9 mouse cellular contexts compared by ENCODE assay signal in genomic region chr13:3891479-3892087, GRCm38 (mm10). TPM values are rescaled to one million over a fixed set of nuclear protein-coding genes. Genes with fewer than 3 reads are reported as not detected.
DNase-seq lines count a peak whose midpoint lies in the region; ATAC-seq and TF ChIP-seq lines count a peak whose summit lies in the region.
"Had no signal": no experiment of that assay in that cellular context is flagged by ENCODE, and none has a peak within 500 bp of the region (broad histone marks: within the 10 kb centered on the region; RNA-seq: fewer than 3 reads in every experiment).

No protein-coding gene starts in this region.

- TF ChIP-seq CTCF in liver, adult 2 months (IDR thresholded peaks at IDR 0.05; ENCODE audit: low read depth, low read length), result no peak

- no peaks in the 10 kb centered on the region for H3K9me3 ChIP-seq in heart, embryonic 12.5 days (replicated peaks)
- H3K9me3 ChIP-seq in hindbrain, embryonic 16.5 days (ENCODE audit: control insufficient read depth, low read length), result no peaks in the 10 kb centered on the region

- 38% methylated on average over 8 of the region's 8 CpGs for WGBS in heart, embryonic 12.5 days
- WGBS in hindbrain, embryonic 16.5 days, result 57% methylated on average over 8 of the region's 8 CpGs
- WGBS in liver, adult 2 months, result 25% methylated on average over 8 of the region's 8 CpGs

- H3K4me2 ChIP-seq in heart, embryonic 12.5 days, result peak overlapping the region; percentile 67
- peak overlapping the region; percentile 10; the same call in 1 of the 2 replicates for H3K4me2 ChIP-seq in hindbrain, embryonic 16.5 days (ENCODE audit: low read length)

- peak overlapping the region; percentile 76 for H3K4me3 ChIP-seq in heart, embryonic 12.5 days
- H3K4me3 ChIP-seq in brown adipose tissue, adult 24 weeks (ENCODE audit: insufficient read depth, low read depth, low read length), result peak overlapping the region; percentile 37
- no peak overlapping the region for H3K4me3 ChIP-seq in hindbrain, embryonic 16.5 days (ENCODE audit: low read length)
- H3K4me3 ChIP-seq in liver, adult 2 months (ENCODE audit: insufficient read depth, low read depth, low read length), result peak overlapping the region; percentile 78

- intact Hi-C loops in gastrocnemius, postnatal 36 days (cut with DNase I), result no loop called here

- peaks cover 11% of the 10 kb centered on the region for H3K4me1 ChIP-seq in heart, embryonic 12.5 days (replicated peaks)
- H3K4me1 ChIP-seq in brown adipose tissue, adult 24 weeks (ENCODE audit: control insufficient read depth, insufficient read depth, insufficient read length, low read length), result peaks cover 7% of the 10 kb centered on the region; the same call in 1 of the 2 replicates
- H3K4me1 ChIP-seq in hindbrain, embryonic 16.5 days (ENCODE audit: control insufficient read depth, insufficient read depth, low read depth, low read length), result peaks cover 3% of the 10 kb centered on the region
- H3K4me1 ChIP-seq in liver, adult 2 months (ENCODE audit: control insufficient read depth, insufficient read depth, low read length), result peaks cover 14% of the 10 kb centered on the region

- H3K27me3 ChIP-seq in heart, embryonic 12.5 days (replicated peaks), result no peaks in the 10 kb centered on the region
- H3K27me3 ChIP-seq in hindbrain, embryonic 16.5 days (replicated peaks; ENCODE audit: control insufficient read depth, insufficient read depth, low read length), result peaks cover 4% of the 10 kb centered on the region; the same call in 1 of the 2 replicates
- no peaks in the 10 kb centered on the region for H3K27me3 ChIP-seq in liver, adult 2 months (ENCODE audit: control insufficient read depth, insufficient read depth, low read length)

- H3K79me2 ChIP-seq in liver, adult 2 months (ENCODE audit: control insufficient read depth, insufficient read depth, low read length), result peaks cover 7% of the 10 kb centered on the region

- H3K36me3 ChIP-seq in heart, embryonic 12.5 days, result peaks cover 22% of the 10 kb centered on the region
- H3K36me3 ChIP-seq in hindbrain, embryonic 16.5 days (ENCODE audit: control insufficient read depth, insufficient read depth, low read length), result peaks cover 6% of the 10 kb centered on the region; the same call in 1 of the 2 replicates
- H3K36me3 ChIP-seq in liver, adult 2 months (ENCODE audit: control insufficient read depth, insufficient read depth, low read length), result peaks cover 25% of the 10 kb centered on the region

- no peak overlapping the region for H3K27ac ChIP-seq in heart, embryonic 12.5 days (ENCODE audit: poor library complexity, severe bottlenecking)
- no peak overlapping the region for H3K27ac ChIP-seq in brown adipose tissue, adult 24 weeks (replicated peaks; ENCODE audit: low read depth, low read length)
- H3K27ac ChIP-seq in hindbrain, embryonic 16.5 days (ENCODE audit: low read depth, low read length), result no peak overlapping the region
- H3K27ac ChIP-seq in liver, adult 2 months (replicated peaks; ENCODE audit: insufficient read depth, low read depth, low read length), result peak overlapping the region; percentile 91

- peak overlapping the region; percentile 57 for H3K9ac ChIP-seq in heart, embryonic 12.5 days
- no peak overlapping the region for H3K9ac ChIP-seq in hindbrain, embryonic 16.5 days (ENCODE audit: low read depth, low read length)
- H3K9ac ChIP-seq in liver, adult 2 months (ENCODE audit: low read depth, low read length), result peak overlapping the region; percentile 47

- no peak for DNase-seq in heart, postnatal 4 days
- peak; percentile 98 for DNase-seq in liver, adult 2 months (ENCODE audit: extremely low read depth, low read depth, low spot score)
- DNase-seq in gastrocnemius, postnatal 36 days, result no peak
- no peak for DNase-seq in right cerebral cortex, postnatal 25 days

- TF ChIP-seq POLR2A in liver, adult 2 months (IDR thresholded peaks at IDR 0.05; ENCODE audit: extremely low read depth, insufficient read depth, low read length), result no peak

- no peak for ATAC-seq in heart, embryonic 12.5 days (ENCODE audit: insufficient number of reproducible peaks, low FRiP score)
- ATAC-seq in hindbrain, embryonic 16.5 days, result no peak
- no peak for ATAC-seq in erythroid progenitor cell, adult 5-6 weeks (replicated peaks; ENCODE audit: low FRiP score, poor library complexity, severe bottlenecking)

RNA-seq across cellular contexts. Expression of gene Net1, which starts 26.4 kb away (rescaled TPM):
- polyA plus RNA-seq in heart, embryonic 12.5 days (2016; fragmentation: Nextera tagmentation; extraction: Ambion mirVana), result 63.6 and 63.7 TPM in 2 replicates
- total RNA-seq in heart, postnatal 4 days (2021), result 10 to 100 TPM; 41.3 to 41.4 TPM
- polyA plus RNA-seq in brown adipose tissue, adult 24 weeks (2012; ENCODE audit: insufficient read depth, insufficient read length, missing spikeins), result 41.7 and 48.0 TPM in 2 replicates
- polyA plus RNA-seq in hindbrain, embryonic 16.5 days (2015; fragmentation: Nextera tagmentation; extraction: Ambion mirVana), result 11.7 and 12.9 TPM in 2 replicates
- total RNA-seq in liver, adult 2 months (2014; rRNA removed), result 20.5 and 26.3 TPM in 2 replicates
- 17.1 and 18.4 TPM in 2 replicates for polyA plus RNA-seq in liver, adult 2 months (2012; rRNA removed)
- total RNA-seq in gastrocnemius, postnatal 36 days (2021), result 10 to 100 TPM; 33.7 to 42.7 TPM
- total RNA-seq in erythroid progenitor cell, adult 5-6 weeks (2015; ENCODE audit: low replicate concordance), result 133 and 156 TPM in 2 replicates
- total RNA-seq in erythroid progenitor cell, adult 5-6 weeks (2017; ENCODE audit: low replicate concordance), result 193 and 201 TPM in 2 replicates

RNA-seq across cellular contexts. Expression of gene Tubal3, which starts 26.5 kb away (rescaled TPM):
- polyA plus RNA-seq in heart, embryonic 12.5 days (2016; fragmentation: Nextera tagmentation; extraction: Ambion mirVana), result not detected in 2 replicates
- not detected for total RNA-seq in heart, postnatal 4 days (2021)
- polyA plus RNA-seq in brown adipose tissue, adult 24 weeks (2012; ENCODE audit: insufficient read depth, insufficient read length, missing spikeins), result not detected in 2 replicates
- not detected in 2 replicates for polyA plus RNA-seq in hindbrain, embryonic 16.5 days (2015; fragmentation: Nextera tagmentation; extraction: Ambion mirVana)
- total RNA-seq in liver, adult 2 months (2014; rRNA removed), result not detected in 2 replicates
- polyA plus RNA-seq in liver, adult 2 months (2012; rRNA removed), result not detected in 2 replicates
- not detected for total RNA-seq in gastrocnemius, postnatal 36 days (2021)
- not detected in 2 replicates for total RNA-seq in erythroid progenitor cell, adult 5-6 weeks (2015; ENCODE audit: low replicate concordance)
- total RNA-seq in erythroid progenitor cell, adult 5-6 weeks (2017; ENCODE audit: low replicate concordance), result not detected in 2 replicates
- polyA plus RNA-seq: neural tube, embryonic 14.5 days had no signal

RNA-seq across cellular contexts. Expression of gene Calm5, which starts 37.6 kb away (rescaled TPM):
- polyA plus RNA-seq in heart, embryonic 12.5 days (2016; fragmentation: Nextera tagmentation; extraction: Ambion mirVana), result not detected in 2 replicates
- total RNA-seq in heart, postnatal 4 days (2021), result not detected
- polyA plus RNA-seq in brown adipose tissue, adult 24 weeks (2012; ENCODE audit: insufficient read depth, insufficient read length, missing spikeins), result not detected in 2 replicates
- not detected in 2 replicates for polyA plus RNA-seq in hindbrain, embryonic 16.5 days (2015; fragmentation: Nextera tagmentation; extraction: Ambion mirVana)
- not detected in 2 replicates for total RNA-seq in liver, adult 2 months (2014; rRNA removed)
- polyA plus RNA-seq in liver, adult 2 months (2012; rRNA removed), result not detected in 2 replicates
- not detected for total RNA-seq in gastrocnemius, postnatal 36 days (2021)
- not detected in 2 replicates for total RNA-seq in erythroid progenitor cell, adult 5-6 weeks (2015; ENCODE audit: low replicate concordance)
- not detected in 2 replicates for total RNA-seq in erythroid progenitor cell, adult 5-6 weeks (2017; ENCODE audit: low replicate concordance)
- polyA plus RNA-seq: neural tube, embryonic 14.5 days had no signal

RNA-seq across cellular contexts. Expression of gene Ucn3, which starts 53.6 kb away (rescaled TPM):
- not detected in 2 replicates for polyA plus RNA-seq in heart, embryonic 12.5 days (2016; fragmentation: Nextera tagmentation; extraction: Ambion mirVana)
- total RNA-seq in heart, postnatal 4 days (2021), result not detected
- polyA plus RNA-seq in brown adipose tissue, adult 24 weeks (2012; ENCODE audit: insufficient read depth, insufficient read length, missing spikeins), result not detected in 2 replicates
- polyA plus RNA-seq in hindbrain, embryonic 16.5 days (2015; fragmentation: Nextera tagmentation; extraction: Ambion mirVana), result 0.20 and 0.31 TPM in 2 replicates
- total RNA-seq in liver, adult 2 months (2014; rRNA removed), result not detected in 2 replicates
- polyA plus RNA-seq in liver, adult 2 months (2012; rRNA removed), result not detected in 2 replicates
- not detected for total RNA-seq in gastrocnemius, postnatal 36 days (2021)
- total RNA-seq in erythroid progenitor cell, adult 5-6 weeks (2015; ENCODE audit: low replicate concordance), result not detected in 2 replicates
- total RNA-seq in erythroid progenitor cell, adult 5-6 weeks (2017; ENCODE audit: low replicate concordance), result not detected in 2 replicates
- polyA plus RNA-seq: neural tube, embryonic 14.5 days had no signal

RNA-seq across cellular contexts. Expression of gene Calm4, which starts 54.0 kb away (rescaled TPM):
- polyA plus RNA-seq in heart, embryonic 12.5 days (2016; fragmentation: Nextera tagmentation; extraction: Ambion mirVana), result not detected in 2 replicates
- not detected for total RNA-seq in heart, postnatal 4 days (2021)
- polyA plus RNA-seq in brown adipose tissue, adult 24 weeks (2012; ENCODE audit: insufficient read depth, insufficient read length, missing spikeins), result not detected in 2 replicates
- 0.17 and 0.18 TPM in 2 replicates for polyA plus RNA-seq in hindbrain, embryonic 16.5 days (2015; fragmentation: Nextera tagmentation; extraction: Ambion mirVana)
- not detected in 2 replicates for total RNA-seq in liver, adult 2 months (2014; rRNA removed)
- polyA plus RNA-seq in liver, adult 2 months (2012; rRNA removed), result not detected in 2 replicates
- total RNA-seq in gastrocnemius, postnatal 36 days (2021), result not detected
- total RNA-seq in erythroid progenitor cell, adult 5-6 weeks (2015; ENCODE audit: low replicate concordance), result not detected in 2 replicates
- not detected in 2 replicates for total RNA-seq in erythroid progenitor cell, adult 5-6 weeks (2017; ENCODE audit: low replicate concordance)
- polyA plus RNA-seq: neural tube, embryonic 14.5 days had no signal
